Mouse (Mus musculus): Measurements from ENCODE around the gene Zw10.

Gene Zw10

DNA sequence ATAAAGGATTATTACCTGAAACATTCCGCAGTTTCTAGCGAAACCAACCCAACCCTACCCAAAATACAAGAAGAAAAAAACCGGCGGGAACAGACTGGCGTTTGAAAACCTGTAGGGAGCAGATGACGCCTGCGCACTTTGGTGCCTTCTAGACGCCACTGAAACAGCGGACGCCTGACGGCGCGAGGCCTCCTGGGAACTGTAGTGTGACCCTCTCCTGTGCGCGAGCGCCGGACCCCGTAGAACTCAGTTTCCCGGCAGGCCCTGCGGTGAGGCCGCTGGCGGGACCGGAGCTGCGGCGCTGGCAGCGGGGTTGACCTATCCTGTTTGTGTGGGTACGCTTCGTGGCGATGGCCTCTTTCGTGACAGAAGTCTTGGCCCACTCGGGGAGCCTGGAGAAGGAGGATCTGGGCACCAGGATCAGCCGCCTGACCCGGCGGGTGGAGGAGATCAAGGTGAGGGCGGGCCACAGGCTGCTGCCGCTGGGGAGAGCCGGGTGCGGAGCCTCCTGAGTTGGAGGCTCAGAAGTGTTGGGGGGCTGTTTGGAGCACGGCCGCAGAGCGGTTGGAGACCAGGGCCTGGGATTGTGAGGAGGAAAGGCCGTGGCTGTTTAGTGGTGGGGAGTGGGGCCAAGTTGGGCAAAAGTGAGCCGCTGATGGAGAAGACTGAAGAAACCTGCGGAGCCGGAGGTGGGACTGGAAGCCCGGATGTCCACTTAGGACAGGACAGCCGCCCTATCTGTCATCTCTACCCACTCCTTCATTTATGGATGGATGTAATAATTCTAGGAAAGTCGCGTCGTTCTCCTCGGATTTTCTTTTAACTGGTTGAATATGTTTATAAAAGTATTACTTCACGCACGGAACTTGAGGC lies at the start of gene Zw10:
Gene Zw10, plus strand, starts transcription at position 281 of the 873 bp plus-strand sequence.
- DNase-seq (ENCODE audit: low spot score) = peak; percentile 89

- no peak for DNase-seq (ENCODE audit: low spot score)
Measured at GRCm38 (mm10) chr9:49015824-49016223, 39.6 kb upstream of the Zw10 start.

GRCm38 (mm10) chr9:49021289-49021688 lies 34.1 kb upstream of the Zw10 start:
- no peak for DNase-seq (ENCODE audit: low spot score)

DNA sequence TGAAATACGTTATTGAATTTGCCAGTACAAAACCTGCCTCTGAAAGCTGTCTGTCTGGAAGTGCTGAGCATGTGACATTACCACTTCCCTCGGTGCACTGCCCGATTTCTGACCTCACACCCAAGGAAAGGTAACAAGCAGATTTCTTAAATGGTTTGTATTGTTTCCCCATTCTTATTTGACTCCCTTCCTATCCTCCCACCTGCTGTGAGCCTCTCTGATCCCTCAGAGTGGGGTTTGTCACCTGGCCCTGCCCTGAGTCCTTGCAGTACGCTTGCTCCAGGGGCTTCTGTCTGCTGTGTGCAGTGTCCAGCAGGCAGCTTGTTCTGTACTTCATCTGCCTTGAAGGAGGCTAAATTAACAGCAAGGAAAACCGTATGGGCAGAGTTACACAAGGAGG lies 31.5 kb upstream of the Zw10 start:
- DNase-seq (ENCODE audit: low spot score) = no peak

- no peak for DNase-seq (ENCODE audit: low spot score)
Measured at GRCm38 (mm10) chr9:49024529-49024928, 30.9 kb upstream of the Zw10 start.

DNA sequence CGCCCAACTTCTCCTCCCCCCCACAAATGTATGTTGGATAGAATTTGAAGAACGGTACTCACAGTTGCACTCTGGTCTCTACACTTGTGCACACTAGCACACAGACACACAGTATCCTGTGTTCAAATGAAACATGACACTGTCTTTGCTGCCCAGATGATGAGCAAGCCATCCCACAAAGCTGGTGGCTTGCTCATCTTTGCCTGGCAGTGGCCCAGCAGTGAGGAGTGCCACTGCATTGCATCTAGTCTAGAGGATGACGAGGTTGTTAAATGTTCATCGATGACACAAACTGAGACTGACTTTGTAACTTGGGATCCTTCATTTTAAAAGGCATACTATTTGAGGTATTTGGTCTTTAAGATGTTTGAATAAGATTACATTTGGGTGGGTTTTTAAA lies 20.6 kb upstream of the Zw10 start:
- no peak for DNase-seq (ENCODE audit: low spot score)

GRCm38 (mm10) chr9:49050901-49051300 lies 4.5 kb upstream of the Zw10 start:
- DNase-seq (ENCODE audit: low spot score) = no peak

GRCm38 (mm10) chr9:49051349-49051748 lies 4.1 kb upstream of the Zw10 start:
- DNase-seq (ENCODE audit: low spot score) = peak; percentile 58

GRCm38 (mm10) chr9:49054028-49054427 lies 1.4 kb upstream of the Zw10 start:
- no peak for DNase-seq (ENCODE audit: low spot score)

GRCm38 (mm10) chr9:49076847-49077246 lies 21.4 kb downstream of the Zw10 start:
- DNase-seq (ENCODE audit: low spot score) = no peak

DNA sequence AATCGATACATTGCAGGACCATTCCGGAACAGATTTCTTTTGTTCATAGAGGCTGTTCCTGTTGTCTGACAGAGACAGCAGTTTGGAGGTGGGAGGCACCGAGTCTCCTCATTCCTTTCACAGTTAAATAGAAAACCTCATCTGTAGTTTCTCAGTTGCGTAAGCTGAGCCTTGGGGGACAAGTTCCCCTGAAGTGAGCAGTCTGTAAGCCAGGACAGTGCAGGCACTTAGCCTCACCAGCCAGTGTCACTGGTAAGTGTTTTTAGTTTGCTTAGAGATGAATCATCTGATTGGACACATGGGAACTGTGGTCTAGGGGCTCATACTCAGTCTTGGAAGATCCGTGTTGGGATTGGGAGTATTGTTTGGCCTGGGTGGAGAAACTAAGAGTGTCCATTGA lies 25.7 kb downstream of the Zw10 start, which contains the start of gene Tmprss5:
Gene Tmprss5, plus strand, starts transcription at position 154 of the 400 bp plus-strand sequence.
- DNase-seq (ENCODE audit: low spot score) = no peak

- DNase-seq (ENCODE audit: low spot score) = no peak
Measured at GRCm38 (mm10) chr9:49081561-49081960, 26.1 kb downstream of the Zw10 start.

DNA sequence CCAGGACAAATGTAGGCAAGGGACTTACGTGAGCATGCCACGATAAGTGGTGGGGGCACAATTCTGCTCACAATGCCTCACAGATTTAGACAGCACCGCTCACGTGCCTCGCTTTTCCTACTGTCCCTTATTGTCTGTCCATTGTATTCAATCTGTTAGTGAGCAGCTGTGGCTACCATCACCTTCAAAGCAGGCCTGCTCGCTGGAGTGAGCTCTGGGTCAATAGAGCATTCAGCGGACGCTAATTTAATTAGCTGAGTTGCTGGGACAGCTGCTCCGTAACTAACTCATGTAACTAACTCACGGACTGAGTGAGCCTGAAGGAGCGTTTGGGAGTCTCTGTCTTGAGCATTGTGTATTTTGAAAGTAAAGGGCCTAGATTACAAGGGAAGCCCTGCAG lies 31.9 kb downstream of the Zw10 start:
- no peak for DNase-seq (ENCODE audit: low spot score)

DNA sequence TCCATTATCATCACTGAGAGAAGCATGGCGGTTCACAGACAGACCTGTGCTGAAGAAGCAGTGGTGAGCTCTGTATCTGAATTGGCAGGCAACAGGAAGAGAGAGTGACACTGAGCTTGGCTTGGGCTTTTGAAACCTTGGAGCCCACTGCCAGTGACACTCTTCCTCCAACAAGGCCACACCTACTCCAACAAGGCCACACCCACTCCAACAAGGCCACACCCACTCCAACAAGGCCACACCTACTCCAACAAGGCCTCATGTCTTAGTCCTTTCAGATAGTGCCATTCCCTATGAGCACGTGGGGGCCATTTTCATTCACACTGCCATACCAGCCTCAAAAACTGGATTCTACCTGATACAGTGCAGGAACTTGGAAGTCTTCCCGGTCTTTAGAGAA lies 43.5 kb downstream of the Zw10 start:
- no peak for DNase-seq (ENCODE audit: low spot score)

GRCm38 (mm10) chr9:49102328-49102727 lies 46.9 kb downstream of the Zw10 start:
- DNase-seq (ENCODE audit: low spot score) = no peak

- DNase-seq (ENCODE audit: low spot score) = no peak
Measured at GRCm38 (mm10) chr9:49109101-49109500, 53.7 kb downstream of the Zw10 start.

- DNase-seq (ENCODE audit: low spot score) = no peak
Measured at GRCm38 (mm10) chr9:49110476-49111220, 55.2 kb downstream of the Zw10 start.

DNA sequence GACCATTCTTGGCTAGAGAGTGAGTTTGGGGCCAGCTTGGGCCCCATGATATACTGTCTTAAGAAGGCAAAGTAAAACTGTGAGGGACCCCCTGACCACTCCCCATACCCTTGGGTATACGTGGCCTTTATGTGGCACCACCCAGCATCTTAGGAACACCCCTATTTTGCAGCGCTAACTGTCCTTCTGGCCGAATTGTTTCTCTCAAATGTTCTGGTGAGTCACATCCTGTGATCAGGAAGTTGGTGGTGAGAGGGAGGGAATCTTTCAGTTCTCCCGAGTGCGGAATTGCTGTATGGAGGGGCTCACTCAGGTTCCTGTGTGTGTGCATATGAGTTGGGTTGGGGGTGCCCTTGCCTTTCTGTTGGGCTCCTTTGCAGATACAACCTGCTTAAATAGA lies 55.9 kb downstream of the Zw10 start:
- DNase-seq (ENCODE audit: low spot score) = no peak

- no peak for DNase-seq (ENCODE audit: low spot score)
Measured at GRCm38 (mm10) chr9:49118271-49118825, 62.9 kb downstream of the Zw10 start.

GRCm38 (mm10) chr9:49119759-49120158 lies 64.3 kb downstream of the Zw10 start:
- DNase-seq (ENCODE audit: low spot score) = no peak

- DNase-seq (ENCODE audit: low spot score) = no peak
Measured at GRCm38 (mm10) chr9:49125706-49126105, 70.3 kb downstream of the Zw10 start.
